Mouse (Mus musculus) embryonic facial prominence, embryonic 14.5 days (tissue): Measurements from ENCODE around the gene Fam72a. TPM values are rescaled to one million over a fixed set of nuclear protein-coding genes. Genes with fewer than 3 reads are reported as not detected.

Experiments used
- ATAC-seq: fragments of 200-750 bp; cut with Nextera tagmentation; 2 replicates; pipeline ENCODE4 v1.8.0; 2017; ENCODE audit warnings: low read depth, moderate number of reproducible peaks, moderate TSS enrichment
- DNase-seq: peaks from one replicate; pipeline ENCODE4 v3.0.0-alpha.2; 2015; ENCODE audit warnings: low spot score
- H3K27ac ChIP-seq: fragments of 300-500 bp; sonication (generic); replicated peaks from 2 replicates; pipeline ENCODE4 v1.5.1; 2014; ENCODE audit warnings: low read depth, mild to moderate bottlenecking, low read length, moderate library complexity
- H3K27me3 ChIP-seq: fragments of 300-500 bp; sonication (generic); replicated peaks from 2 replicates; pipeline ENCODE4 v1.6.1; 2014; ENCODE audit warnings: low read length; ENCODE audit not compliant: control insufficient read depth, insufficient read depth
- H3K36me3 ChIP-seq: fragments of 300-500 bp; sonication (generic); 2 replicates; pipeline ENCODE4 v1.6.1; 2014; ENCODE audit warnings: low read length, mixed read lengths; ENCODE audit not compliant: control insufficient read depth, insufficient read depth
- H3K4me1 ChIP-seq: fragments of 300-500 bp; sonication (generic); 2 replicates; pipeline ENCODE4 v1.6.1; 2014; ENCODE audit warnings: antibody characterized with exemption, low read length; ENCODE audit not compliant: control insufficient read depth, insufficient read depth
- H3K4me2 ChIP-seq: fragments of 300-500 bp; sonication (generic); 2 replicates; pipeline ENCODE4 v1.6.1; 2014; ENCODE audit warnings: low read depth, mild to moderate bottlenecking, low read length, moderate library complexity, mixed read lengths
- H3K4me3 ChIP-seq: fragments of 300-500 bp; sonication (generic); 2 replicates; pipeline ENCODE4 v1.5.1; 2014; ENCODE audit warnings: low read depth, mild to moderate bottlenecking, low read length
- H3K9ac ChIP-seq: fragments of 300-500 bp; sonication (generic); 2 replicates; pipeline ENCODE4 v1.6.1; 2014; ENCODE audit warnings: low read depth, mild to moderate bottlenecking, low read length, moderate library complexity, mixed read lengths
- H3K9me3 ChIP-seq: fragments of 300-500 bp; sonication (generic); 2 replicates; pipeline ENCODE4 v1.6.1; 2016; ENCODE audit warnings: low read length; ENCODE audit not compliant: control insufficient read depth
- WGBS: fragments of 180-500 bp; shearing (Covaris S2); extraction: QIAGEN DNeasy Blood & Tissue Kit; methylation state at CpG from one replicate; pipeline ENCODE4 v1.1.7; 2014; 5-methylcytosine and 5-hydroxymethylcytosine counted together
- polyA plus RNA-seq: library from polyadenylated mRNA; unstranded; fragments of >200 nt; fragmentation: Nextera tagmentation; extraction: Ambion mirVana; gene quantifications from 2 replicates; pipeline ENCODE4 v1.2.1, GENCODE M21; 2014

Fam72a gene
- polyA plus RNA-seq, 1 experiment from 2014 or later, result 2.5 TPM

GRCm38 (mm10) chr1:131493966-131494898, 33.5 kb upstream of the Fam72a start:
- H3K4me1 ChIP-seq, result peaks cover 5% of the 10 kb centered on the region
- DNase-seq (peak; percentile 61), ATAC-seq (no peak; the same call in 1 of the 2 replicates)
- H3K9me3 ChIP-seq, result no peaks in the 10 kb centered on the region
- no peaks in the 10 kb centered on the region for H3K27me3 ChIP-seq
- no peaks in the 10 kb centered on the region for H3K36me3 ChIP-seq
- H3K4me2 ChIP-seq, result no peak overlapping the region
- no peak overlapping the region for H3K9ac ChIP-seq
- H3K27ac ChIP-seq, result no peak overlapping the region
- WGBS, result 67% methylated on average over 4 of the region's 4 CpGs
- H3K4me3 ChIP-seq, result no peak overlapping the region

GRCm38 (mm10) chr1:131498231-131498630, 29.5 kb upstream of the Fam72a start:
- Histone ChIP-seq H3K27ac (no peak overlapping the region), H3K4me1 (peaks cover 9% of the 10 kb centered on the region), H3K36me3 (no peaks in the 10 kb centered on the region), H3K9me3 (no peaks in the 10 kb centered on the region), H3K4me3 (no peak overlapping the region), H3K9ac (no peak overlapping the region), H3K4me2 (no peak overlapping the region), H3K27me3 (no peaks in the 10 kb centered on the region)
- DNase-seq, result no peak
- 96% methylated on average over 1 of the region's 1 CpGs for WGBS
- ATAC-seq, result no peak

GRCm38 (mm10) chr1:131501681-131502080, 26.0 kb upstream of the Fam72a start:
- ATAC-seq (no peak), DNase-seq (no peak)
- Histone ChIP-seq H3K36me3 (no peaks in the 10 kb centered on the region), H3K27me3 (no peaks in the 10 kb centered on the region), H3K4me3 (no peak overlapping the region), H3K4me2 (no peak overlapping the region), H3K4me1 (0 out of 2 replicates have a peak, but pooled peaks cover 4% of the 10 kb centered on the region), H3K9me3 (no peaks in the 10 kb centered on the region), H3K9ac (no peak overlapping the region), H3K27ac (no peak overlapping the region)
- 65% methylated on average over 1 of the region's 1 CpGs for WGBS

DNA sequence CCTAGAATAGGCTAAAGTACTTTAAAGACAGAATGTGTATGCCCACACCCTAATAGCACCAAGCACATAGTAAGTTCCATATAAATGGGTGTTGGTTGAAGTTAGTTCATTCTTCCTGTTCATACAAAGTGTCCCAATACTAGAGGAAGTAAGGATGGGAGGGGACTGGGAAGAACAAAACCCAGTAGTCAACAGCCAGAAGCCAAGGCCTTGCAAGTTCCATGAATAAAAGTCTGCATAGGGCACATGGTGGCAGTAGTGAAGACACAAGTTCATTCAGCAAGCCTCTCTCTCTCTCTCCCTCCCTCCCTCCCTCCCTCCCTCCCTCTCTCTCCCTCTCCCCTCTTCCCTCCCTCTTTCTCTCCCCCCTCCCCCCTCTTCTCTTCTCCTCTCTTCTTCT, 16.6 kb upstream of the Fam72a start:
- Histone ChIP-seq H3K27ac (no peak overlapping the region), H3K4me1 (peaks cover 10% of the 10 kb centered on the region; the same call in 1 of the 2 replicates), H3K9ac (no peak overlapping the region), H3K4me3 (no peak overlapping the region), H3K27me3 (no peaks in the 10 kb centered on the region), H3K4me2 (no peak overlapping the region), H3K36me3 (no peaks in the 10 kb centered on the region), H3K9me3 (no peaks in the 10 kb centered on the region)
- DNase-seq (no peak), ATAC-seq (no peak)

- Histone ChIP-seq H3K27me3 (no peaks in the 10 kb centered on the region), H3K27ac (no peak overlapping the region; the same call in 1 of the 2 replicates), H3K4me2 (no peak overlapping the region), H3K9me3 (no peaks in the 10 kb centered on the region), H3K4me1 (peaks cover 10% of the 10 kb centered on the region; the same call in 1 of the 2 replicates), H3K9ac (no peak overlapping the region), H3K4me3 (no peak overlapping the region), H3K36me3 (no peaks in the 10 kb centered on the region)
- no peak for ATAC-seq
- 63% methylated on average over 3 of the region's 3 CpGs for WGBS
- no peak for DNase-seq
Measured at GRCm38 (mm10) chr1:131511661-131512500, 15.8 kb upstream of the Fam72a start.

GRCm38 (mm10) chr1:131513136-131513535, 14.6 kb upstream of the Fam72a start:
- Histone ChIP-seq H3K9me3 (no peaks in the 10 kb centered on the region), H3K9ac (no peak overlapping the region), H3K4me1 (peaks cover 10% of the 10 kb centered on the region; the same call in 1 of the 2 replicates), H3K36me3 (no peaks in the 10 kb centered on the region), H3K4me3 (no peak overlapping the region), H3K4me2 (no peak overlapping the region), H3K27ac (no peak overlapping the region), H3K27me3 (no peaks in the 10 kb centered on the region)
- no peak for ATAC-seq
- WGBS, result 83% methylated on average over 2 of the region's 2 CpGs
- DNase-seq, result no peak

DNA sequence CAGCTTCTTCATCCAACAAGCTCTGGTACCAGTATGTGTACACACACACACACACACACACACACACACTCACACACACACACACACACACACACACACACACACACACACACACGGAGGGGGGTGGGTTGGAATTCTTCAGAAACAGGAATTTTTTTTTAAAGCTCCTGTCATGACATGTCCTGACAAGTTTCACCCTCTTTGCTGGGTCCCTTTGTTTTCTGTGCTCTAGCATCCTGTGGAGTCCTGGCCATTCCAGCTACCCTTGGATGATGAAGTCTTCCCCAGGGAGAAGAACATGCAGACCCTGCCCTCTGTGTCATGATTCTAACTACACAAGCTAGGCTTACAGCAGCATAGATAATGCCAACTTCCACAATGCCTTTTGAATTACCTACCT, 13.5 kb upstream of the Fam72a start:
- Histone ChIP-seq H3K36me3 (no peaks in the 10 kb centered on the region), H3K4me1 (peaks cover 10% of the 10 kb centered on the region; the same call in 1 of the 2 replicates), H3K27ac (no peak overlapping the region), H3K4me2 (no peak overlapping the region), H3K9me3 (no peaks in the 10 kb centered on the region), H3K4me3 (no peak overlapping the region), H3K27me3 (no peaks in the 10 kb centered on the region), H3K9ac (no peak overlapping the region)
- DNase-seq, result no peak
- ATAC-seq, result no peak
- 29% methylated on average over 1 of the region's 1 CpGs for WGBS

GRCm38 (mm10) chr1:131516588-131516987, 11.1 kb upstream of the Fam72a start:
- no peak for ATAC-seq
- Histone ChIP-seq H3K36me3 (no peaks in the 10 kb centered on the region), H3K9me3 (no peaks in the 10 kb centered on the region), H3K4me1 (peaks cover 12% of the 10 kb centered on the region; the same call in 1 of the 2 replicates), H3K9ac (no peak overlapping the region), H3K4me2 (no peak overlapping the region), H3K27ac (no peak overlapping the region), H3K4me3 (no peak overlapping the region), H3K27me3 (no peaks in the 10 kb centered on the region)
- 81% methylated on average over 3 of the region's 3 CpGs for WGBS
- no peak for DNase-seq
